Mouse (Mus musculus): ENCODE data around the gene Dennd1a.

DNA sequence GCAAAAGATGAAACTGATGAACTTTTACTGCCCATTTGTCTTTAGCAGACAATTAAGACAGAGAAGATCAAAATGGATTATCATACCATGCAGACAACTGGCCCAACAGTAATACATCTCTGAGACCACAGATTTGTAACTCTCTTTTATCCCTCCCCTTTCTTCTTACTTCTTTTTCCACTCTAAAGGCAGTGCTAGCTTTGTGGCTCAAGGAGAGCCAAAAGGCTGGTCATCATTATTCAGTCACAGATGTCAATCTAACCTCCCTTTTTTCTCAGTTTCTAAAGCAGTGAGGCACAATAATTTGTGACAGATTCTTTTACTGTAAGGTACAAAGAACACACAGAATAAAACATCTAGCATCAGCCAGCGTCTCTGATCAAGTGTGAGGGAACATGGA, 130.2 kb downstream of the Dennd1a start:
- TF ChIP-seq CTCF (IDR thresholded peaks at IDR 0.05; ENCODE audit: insufficient read depth, low read length), result no peak
- TF ChIP-seq POLR2A (IDR thresholded peaks at IDR 0.05; ENCODE audit: borderline replicate concordance, extremely low read depth, low read depth, low read length), result no peak
